Mouse (Mus musculus) lung, embryonic 16.5 days (tissue): ENCODE results near the gene Btbd9. TPM values are rescaled to one million over a fixed set of nuclear protein-coding genes. Genes with fewer than 3 reads are reported as not detected.

Experiments used
- ATAC-seq: fragments of 200-750 bp; cut with Nextera tagmentation; 2 replicates; pipeline ENCODE4 v1.8.0; 2017; ENCODE audit warnings: low read depth, mild to moderate bottlenecking, moderate library complexity
- H3K27ac ChIP-seq: fragments of 300-500 bp; sonication (generic); 2 replicates; pipeline ENCODE4 v1.5.1; 2014; ENCODE audit warnings: mild to moderate bottlenecking, control low read depth, low read length
- H3K27me3 ChIP-seq: fragments of 300-500 bp; sonication (generic); 2 replicates; pipeline ENCODE4 v1.6.1; 2014; ENCODE audit warnings: low read depth, low read length, mixed read lengths; ENCODE audit not compliant: control insufficient read depth, insufficient read depth
- H3K36me3 ChIP-seq: fragments of 300-500 bp; sonication (generic); 2 replicates; pipeline ENCODE4 v1.6.1; 2014; ENCODE audit warnings: low read length; ENCODE audit not compliant: control insufficient read depth, insufficient read depth
- H3K4me1 ChIP-seq: fragments of 300-500 bp; sonication (generic); replicated peaks from 2 replicates; pipeline ENCODE4 v1.6.1; 2014; ENCODE audit warnings: low read length, mixed read lengths; ENCODE audit not compliant: control insufficient read depth, insufficient read depth
- H3K4me2 ChIP-seq: fragments of 300-500 bp; sonication (generic); 2 replicates; pipeline ENCODE4 v1.6.1; 2014; ENCODE audit warnings: low read depth, low read length, control low read depth
- H3K4me3 ChIP-seq: fragments of 300-500 bp; sonication (generic); 2 replicates; pipeline ENCODE4 v1.5.1; 2014; ENCODE audit warnings: mild to moderate bottlenecking, low read length, control low read depth
- H3K9ac ChIP-seq: fragments of 300-500 bp; sonication (generic); 2 replicates; pipeline ENCODE4 v1.6.1; 2014; ENCODE audit warnings: low read length, control low read depth
- H3K9me3 ChIP-seq: fragments of 300-500 bp; sonication (generic); 2 replicates; pipeline ENCODE4 v1.6.1; 2016; ENCODE audit warnings: low read length; ENCODE audit not compliant: control insufficient read depth
- WGBS: fragments of 180-500 bp; shearing (Covaris S2); extraction: QIAGEN DNeasy Blood & Tissue Kit; methylation state at CpG from one replicate; pipeline ENCODE4 v1.1.7; 2014; 5-methylcytosine and 5-hydroxymethylcytosine counted together
- polyA plus RNA-seq: library from polyadenylated mRNA; unstranded; fragments of >200 nt; fragmentation: Nextera tagmentation; extraction: Ambion mirVana; gene quantifications from 2 replicates; pipeline ENCODE4 v1.2.1, GENCODE M21; 2015

Gene Btbd9
- polyA plus RNA-seq, 1 experiment from 2014 or later, result 55.8 TPM

DNA sequence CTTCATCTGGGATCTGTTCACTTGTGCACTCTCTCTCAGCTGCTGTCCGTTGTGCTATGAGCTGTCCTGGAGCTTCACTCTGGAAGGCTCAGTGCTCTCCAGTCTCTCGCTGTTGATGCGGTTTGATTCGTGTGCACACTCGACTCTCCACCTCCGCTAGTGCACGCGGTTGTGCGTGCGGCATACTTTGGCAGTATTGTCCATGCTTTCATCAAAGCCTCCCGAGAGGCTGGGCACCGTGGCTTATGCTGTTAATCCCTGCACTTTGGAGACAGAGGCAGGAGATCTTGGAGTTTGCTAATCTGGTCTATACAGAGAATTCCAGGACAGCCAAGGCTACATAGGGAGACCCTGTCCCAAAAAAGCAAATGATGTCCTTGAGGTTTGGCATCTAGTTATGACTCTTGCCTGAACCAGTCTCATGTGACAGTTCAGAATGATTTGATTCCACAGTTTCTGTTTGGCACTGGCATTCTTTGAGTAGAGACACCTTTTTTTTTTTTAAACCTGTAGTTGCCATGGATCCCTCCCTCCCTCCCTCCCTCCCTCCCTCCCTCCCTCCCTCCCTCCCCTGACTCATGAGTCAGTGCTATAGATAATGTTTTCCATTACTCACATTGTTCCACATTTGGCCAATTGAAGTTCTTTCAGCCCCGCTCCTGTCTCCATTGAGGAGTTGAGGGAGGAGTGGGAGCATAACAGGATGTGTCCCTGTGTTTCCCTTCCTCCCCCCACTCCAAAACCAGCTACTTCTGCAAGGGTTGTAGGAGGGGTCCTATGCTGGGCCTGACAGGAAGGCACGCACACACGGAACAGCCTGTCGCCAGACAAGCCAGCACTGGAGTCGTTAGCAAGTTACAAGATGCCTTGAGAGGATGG lies 379.6 kb downstream of the Btbd9 start:
- Histone ChIP-seq H3K27ac (peak overlapping the region; percentile 36; the same call in 1 of the 2 replicates), H3K4me1 (peaks cover 47% of the 10 kb centered on the region), H3K9ac (no peak overlapping the region), H3K4me3 (no peak overlapping the region), H3K27me3 (no peaks in the 10 kb centered on the region), H3K36me3 (no peaks in the 10 kb centered on the region), H3K9me3 (no peaks in the 10 kb centered on the region), H3K4me2 (no peak overlapping the region)
- ATAC-seq, result peak; percentile 21; the same call in 1 of the 2 replicates
- 69% methylated on average over 17 of the region's 17 CpGs for WGBS

DNA sequence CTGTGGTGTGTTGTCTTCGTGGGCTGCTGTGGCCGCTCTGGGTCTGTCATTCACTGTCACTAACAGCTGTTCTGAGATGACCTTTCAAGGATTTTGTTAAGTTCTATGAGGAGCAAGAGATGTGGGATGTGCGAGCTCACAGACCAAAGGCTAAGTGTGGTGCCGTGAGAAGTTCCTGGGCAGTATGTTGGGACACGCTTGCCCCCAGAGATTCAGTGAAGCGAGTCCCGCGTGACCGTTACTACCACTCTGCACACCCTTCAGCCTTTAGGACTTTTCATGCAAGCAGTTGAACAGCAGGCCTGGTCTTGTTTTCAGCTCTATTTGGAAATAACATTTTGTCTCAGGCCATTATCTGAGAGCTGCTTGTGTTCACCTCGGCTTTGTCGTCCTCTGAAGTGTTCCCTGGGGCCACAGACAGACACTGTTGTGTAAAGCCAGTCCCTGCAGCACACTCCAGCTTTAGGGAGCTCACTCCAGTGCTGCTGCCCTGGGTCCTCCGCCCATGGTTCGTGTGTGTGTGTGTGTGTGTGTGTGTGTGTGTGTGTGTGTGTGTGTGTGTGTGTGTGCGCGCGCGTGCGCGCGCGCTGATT lies 380.6 kb downstream of the Btbd9 start:
- Histone ChIP-seq H3K27me3 (no peaks in the 10 kb centered on the region), H3K4me1 (peaks cover 42% of the 10 kb centered on the region), H3K9me3 (no peaks in the 10 kb centered on the region), H3K4me2 (no peak overlapping the region), H3K27ac (no peak overlapping the region), H3K36me3 (no peaks in the 10 kb centered on the region), H3K9ac (no peak overlapping the region), H3K4me3 (no peak overlapping the region)
- WGBS, result 76% methylated on average over 13 of the region's 21 CpGs
- no peak for ATAC-seq

DNA sequence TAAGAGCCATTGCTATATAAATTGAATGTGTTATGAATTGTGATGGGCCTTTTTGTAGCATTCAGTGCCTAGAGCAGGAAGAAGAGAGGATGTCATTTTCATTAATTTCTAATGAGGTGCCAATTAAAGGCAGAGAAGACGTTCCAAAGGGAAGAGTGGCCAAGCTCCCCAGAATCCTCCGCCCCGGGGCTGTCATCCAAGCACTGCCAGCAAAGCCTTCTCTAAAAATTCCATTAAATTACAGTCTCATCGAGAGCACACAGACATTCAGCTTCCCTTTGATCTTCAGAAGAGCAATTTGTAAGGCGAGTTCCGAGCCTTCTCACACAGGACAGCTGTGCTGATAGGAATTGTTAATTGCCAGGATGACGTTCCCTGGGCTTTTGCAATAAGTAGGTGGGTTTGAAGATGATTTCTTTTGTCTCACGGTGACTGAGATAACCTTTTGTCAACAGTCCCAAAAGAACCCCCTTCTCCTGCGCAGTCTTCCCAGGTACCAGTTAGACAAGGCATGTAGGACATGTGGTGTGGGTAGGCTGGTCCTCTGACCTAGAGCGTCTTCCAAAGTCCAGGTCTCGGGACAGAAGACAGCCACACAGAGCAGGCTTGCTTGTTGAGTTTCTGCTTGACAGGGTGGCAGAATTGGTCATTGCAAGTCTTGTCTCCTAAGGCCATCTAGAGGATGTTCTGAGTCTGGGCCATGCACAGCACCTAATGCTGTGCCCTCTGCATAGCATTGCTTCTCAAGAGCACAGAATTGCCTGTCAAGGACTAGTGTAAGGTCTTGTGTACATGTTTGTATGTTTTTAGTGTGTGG lies 381.5 kb downstream of the Btbd9 start:
- Histone ChIP-seq H3K4me2 (no peak overlapping the region), H3K9me3 (no peaks in the 10 kb centered on the region), H3K9ac (no peak overlapping the region), H3K4me3 (no peak overlapping the region), H3K27me3 (no peaks in the 10 kb centered on the region), H3K27ac (no peak overlapping the region), H3K4me1 (peaks cover 34% of the 10 kb centered on the region), H3K36me3 (no peaks in the 10 kb centered on the region)
- peak; percentile 43 for ATAC-seq
- 42% methylated on average over 11 of the region's 11 CpGs for WGBS

DNA sequence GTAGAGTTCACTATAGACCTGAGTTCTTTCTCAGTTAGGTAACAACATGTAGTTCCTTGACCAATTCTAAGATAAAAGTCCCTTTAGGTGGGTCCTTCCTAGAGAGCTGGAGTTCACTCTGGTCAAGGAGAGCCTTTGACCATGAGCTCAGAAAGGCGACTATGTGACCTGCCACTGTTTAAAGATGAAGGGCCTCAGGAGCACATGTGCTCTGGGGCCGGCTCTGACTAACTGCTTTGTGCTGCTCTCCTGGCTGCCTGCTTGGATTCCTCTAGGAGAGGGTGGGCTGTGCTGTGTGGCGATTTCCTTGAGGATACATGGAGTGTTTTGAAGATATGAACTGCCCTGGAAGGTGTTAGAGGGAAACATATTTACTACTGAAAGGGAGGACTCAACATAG lies 382.2 kb downstream of the Btbd9 start:
- 28% methylated on average over 3 of the region's 3 CpGs for WGBS
- Histone ChIP-seq H3K9me3 (no peaks in the 10 kb centered on the region), H3K9ac (no peak overlapping the region), H3K36me3 (no peaks in the 10 kb centered on the region), H3K4me2 (no peak overlapping the region), H3K4me3 (no peak overlapping the region), H3K27ac (no peak overlapping the region), H3K4me1 (peaks cover 26% of the 10 kb centered on the region), H3K27me3 (no peaks in the 10 kb centered on the region)
- 0 out of 2 replicates have a peak, but pooled peaks have one; percentile 4 for ATAC-seq

DNA sequence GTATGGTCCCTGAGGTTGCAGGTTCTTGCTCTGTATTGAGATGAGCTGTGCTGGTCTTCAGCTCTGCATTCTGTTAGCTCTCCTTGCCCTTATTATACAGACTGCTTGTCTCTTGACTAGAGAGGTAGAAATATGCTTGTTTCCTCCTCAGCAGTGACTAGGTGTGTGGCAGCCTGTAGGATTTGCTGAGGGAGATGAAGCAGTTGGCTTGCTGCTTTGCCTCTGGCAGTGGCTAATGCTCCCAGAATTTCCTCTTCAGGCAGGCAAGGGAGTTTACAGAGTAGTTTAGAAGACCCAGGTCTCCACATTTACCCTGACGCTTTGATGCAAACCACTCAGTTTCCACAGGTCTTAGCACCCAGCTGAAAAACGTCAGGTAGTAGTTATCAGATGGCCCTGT lies 382.7 kb downstream of the Btbd9 start:
- ATAC-seq, result no peak
- WGBS, result 63% methylated on average over 2 of the region's 2 CpGs
- no peaks in the 10 kb centered on the region for H3K36me3 ChIP-seq
- H3K4me2 ChIP-seq, result no peak overlapping the region
- no peaks in the 10 kb centered on the region for H3K27me3 ChIP-seq
- no peak overlapping the region for H3K27ac ChIP-seq
- H3K4me1 ChIP-seq, result peaks cover 22% of the 10 kb centered on the region
- H3K9me3 ChIP-seq, result no peaks in the 10 kb centered on the region
- H3K4me3 ChIP-seq, result no peak overlapping the region
- no peak overlapping the region for H3K9ac ChIP-seq

DNA sequence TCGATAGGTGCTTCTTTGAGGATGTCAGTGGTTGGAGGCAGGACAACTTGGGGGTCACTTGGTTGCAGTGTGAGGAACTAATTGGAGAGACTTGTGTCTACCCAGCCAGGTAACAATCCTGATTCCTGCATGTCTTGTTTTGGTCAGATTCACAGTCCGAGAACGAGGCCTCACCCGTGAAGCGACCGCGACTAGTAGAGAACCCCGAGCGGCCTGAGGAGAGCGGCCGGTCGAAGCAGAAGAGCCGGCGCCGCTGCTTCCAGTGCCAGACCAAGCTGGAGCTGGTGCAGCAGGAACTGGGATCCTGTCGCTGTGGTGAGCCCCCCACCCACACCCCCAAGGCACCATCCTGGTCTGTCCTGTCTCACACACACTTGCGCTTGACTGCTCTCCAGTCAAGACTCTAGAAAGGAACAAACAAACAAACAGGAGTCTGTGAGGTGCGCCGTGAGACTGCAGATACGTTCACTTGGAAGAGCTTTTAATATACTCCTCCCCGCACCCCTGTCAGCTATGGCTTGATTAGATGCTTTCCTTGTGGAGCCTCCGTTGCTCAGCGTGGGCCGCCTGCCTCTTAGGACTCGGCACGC lies 383.8 kb downstream of the Btbd9 start:
- Histone ChIP-seq H3K4me3 (no peak overlapping the region), H3K9me3 (no peaks in the 10 kb centered on the region), H3K9ac (no peak overlapping the region), H3K27ac (no peak overlapping the region), H3K36me3 (no peaks in the 10 kb centered on the region), H3K4me2 (no peak overlapping the region), H3K27me3 (no peaks in the 10 kb centered on the region), H3K4me1 (peaks cover 15% of the 10 kb centered on the region)
- WGBS, result 89% methylated on average over 26 of the region's 26 CpGs
- no peak for ATAC-seq

DNA sequence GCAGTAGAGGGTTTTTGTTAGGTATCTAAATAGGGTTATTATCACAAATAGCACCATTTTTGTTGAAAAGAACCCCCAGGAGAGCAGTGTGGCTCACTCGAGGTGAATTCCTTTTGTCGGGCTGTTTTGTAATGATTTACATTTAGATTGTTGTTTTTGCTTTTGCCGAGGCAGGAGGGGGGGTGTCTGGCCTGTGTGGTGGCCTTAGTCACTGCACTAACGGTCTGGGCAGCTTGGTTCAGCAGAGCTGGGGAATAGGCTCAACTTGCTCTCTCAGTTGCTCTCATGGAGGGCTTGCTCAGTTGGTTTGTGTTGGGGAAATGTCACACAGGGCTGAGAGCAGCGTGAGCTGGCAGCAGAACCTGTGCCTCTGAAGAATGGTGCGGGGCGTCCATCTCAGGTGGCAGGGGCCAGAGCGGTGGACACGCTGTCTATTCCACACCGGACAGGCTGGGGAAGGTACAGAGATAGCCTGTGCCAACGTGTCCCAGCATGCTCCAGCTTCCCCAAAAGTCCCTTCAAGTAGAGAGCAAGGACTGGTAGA lies 385.1 kb downstream of the Btbd9 start:
- ATAC-seq, result no peak
- WGBS, result 76% methylated on average over 11 of the region's 11 CpGs
- no peak overlapping the region for H3K4me2 ChIP-seq
- peaks cover 7% of the 10 kb centered on the region for H3K4me1 ChIP-seq
- H3K36me3 ChIP-seq, result no peaks in the 10 kb centered on the region
- H3K27ac ChIP-seq, result no peak overlapping the region
- no peaks in the 10 kb centered on the region for H3K27me3 ChIP-seq
- H3K4me3 ChIP-seq, result no peak overlapping the region
- no peaks in the 10 kb centered on the region for H3K9me3 ChIP-seq
- H3K9ac ChIP-seq, result no peak overlapping the region

DNA sequence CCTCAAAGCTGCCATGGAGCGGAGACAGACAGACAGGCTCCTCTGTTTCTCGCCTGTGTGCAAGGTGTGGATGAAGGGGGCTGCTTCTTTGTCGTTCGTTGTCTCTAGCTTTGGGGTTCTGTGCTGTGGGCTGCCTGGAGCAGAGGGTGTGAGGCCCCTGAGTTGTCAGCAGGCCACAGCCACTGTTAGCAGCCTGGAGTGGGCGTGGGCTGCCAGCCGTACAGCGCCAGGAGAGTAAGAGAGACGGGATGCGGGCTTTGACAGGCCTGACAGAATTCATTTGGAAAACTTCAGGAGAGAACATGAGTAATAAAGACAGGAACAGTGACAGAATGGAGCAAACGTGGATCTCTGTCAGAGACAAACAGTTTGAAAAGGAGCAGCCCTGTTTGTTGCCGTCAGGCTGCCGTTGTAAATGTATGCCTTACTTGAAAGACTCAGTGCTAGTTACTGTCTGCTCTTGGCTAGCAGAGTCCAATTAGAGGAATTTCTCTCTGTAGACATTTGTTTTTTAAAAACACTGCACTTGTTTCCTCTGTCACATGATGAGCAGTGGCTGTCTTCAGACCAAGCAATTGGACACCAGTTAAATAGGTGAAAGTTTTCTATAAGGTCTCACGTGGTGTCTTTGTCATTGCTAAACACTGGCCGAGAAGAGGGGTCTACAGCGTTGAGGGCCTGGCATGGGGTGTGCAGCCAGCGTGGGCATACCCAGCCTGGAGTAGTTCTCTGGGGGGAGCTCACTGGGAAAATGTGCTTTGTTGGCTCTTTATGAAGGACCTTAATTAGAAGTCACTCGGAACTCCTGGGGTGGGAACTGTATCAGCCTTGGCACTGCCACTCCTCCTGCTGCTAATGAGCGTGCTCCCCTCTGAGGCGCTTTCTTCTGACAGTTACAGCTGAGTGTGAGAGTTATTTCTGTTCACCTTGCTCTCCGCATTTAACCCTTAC lies 388.0 kb downstream of the Btbd9 start:
- H3K4me2 ChIP-seq, result no peak overlapping the region
- no peak overlapping the region for H3K4me3 ChIP-seq
- H3K36me3 ChIP-seq, result no peaks in the 10 kb centered on the region
- H3K4me1 ChIP-seq, result peaks cover 2% of the 10 kb centered on the region; the same call in 1 of the 2 replicates
- H3K27me3 ChIP-seq, result no peaks in the 10 kb centered on the region
- ATAC-seq, result peak; percentile 47; the same call in 1 of the 2 replicates
- no peak overlapping the region for H3K9ac ChIP-seq
- 47% methylated on average over 20 of the region's 20 CpGs for WGBS
- no peaks in the 10 kb centered on the region for H3K9me3 ChIP-seq
- no peak overlapping the region for H3K27ac ChIP-seq
